Mouse (Mus musculus) forebrain, embryonic 14.5 days (tissue): ENCODE results near the gene N4bp1. TPM values are rescaled to one million over a fixed set of nuclear protein-coding genes. Genes with fewer than 3 reads are reported as not detected.

Experiments
- ATAC-seq: fragments of 200-750 bp; cut with Nextera tagmentation; 2 replicates; pipeline ENCODE4 v1.8.0; 2017; ENCODE audit warnings: mild to moderate bottlenecking, moderate library complexity
- DNase-seq: peaks from one replicate; pipeline ENCODE4 v3.0.0-alpha.2; 2015; ENCODE audit warnings: low spot score
- H3K27ac ChIP-seq: fragments of 300-500 bp; sonication (generic); 2 replicates; pipeline ENCODE4 v1.5.1; 2014; ENCODE audit warnings: low read depth, mild to moderate bottlenecking, control low read depth, low read length, moderate library complexity
- H3K27me3 ChIP-seq: fragments of 300-500 bp; sonication (generic); replicated peaks from 2 replicates; pipeline ENCODE4 v1.6.1; 2014; ENCODE audit warnings: low read length, control low read depth, mixed read lengths; ENCODE audit not compliant: control insufficient read depth, insufficient read depth
- H3K36me3 ChIP-seq: fragments of 300-500 bp; sonication (generic); 2 replicates; pipeline ENCODE4 v1.6.1; 2014; ENCODE audit warnings: low read length, control low read depth; ENCODE audit not compliant: control insufficient read depth, insufficient read depth
- H3K4me1 ChIP-seq: fragments of 300-500 bp; sonication (generic); 2 replicates; pipeline ENCODE4 v1.6.1; 2014; ENCODE audit warnings: antibody characterized with exemption, low read length, control low read depth; ENCODE audit not compliant: control insufficient read depth, insufficient read depth
- H3K4me2 ChIP-seq: fragments of 300-500 bp; sonication (generic); 2 replicates; pipeline ENCODE4 v1.6.1; 2014; ENCODE audit warnings: mild to moderate bottlenecking, control low read depth, low read length
- H3K4me3 ChIP-seq: fragments of 300-500 bp; sonication (generic); 2 replicates; pipeline ENCODE4 v1.5.1; 2014; ENCODE audit warnings: low read depth, low read length, control low read depth
- H3K9ac ChIP-seq: fragments of 300-500 bp; sonication (generic); 2 replicates; pipeline ENCODE4 v1.6.1; 2014; ENCODE audit warnings: mild to moderate bottlenecking, low read length, control low read depth, moderate library complexity
- H3K9me3 ChIP-seq: fragments of 300-500 bp; sonication (generic); replicated peaks from 2 replicates; pipeline ENCODE4 v1.6.1; 2016; ENCODE audit warnings: low read length, control low read depth, mixed read lengths; ENCODE audit not compliant: control insufficient read depth
- WGBS: fragments of 180-500 bp; shearing (Covaris S2); extraction: QIAGEN DNeasy Blood & Tissue Kit; methylation state at CpG from one replicate; pipeline ENCODE4 v1.1.7; 2014; 5-methylcytosine and 5-hydroxymethylcytosine counted together
- polyA plus RNA-seq: library from polyadenylated mRNA; unstranded; fragments of >200 nt; fragmentation: Nextera tagmentation; extraction: Ambion mirVana; gene quantifications from 2 replicates; pipeline ENCODE4 v1.2.1, GENCODE M21; 2014

N4bp1 gene
- polyA plus RNA-seq, 1 experiment from 2014 or later = 8.3 TPM

DNA sequence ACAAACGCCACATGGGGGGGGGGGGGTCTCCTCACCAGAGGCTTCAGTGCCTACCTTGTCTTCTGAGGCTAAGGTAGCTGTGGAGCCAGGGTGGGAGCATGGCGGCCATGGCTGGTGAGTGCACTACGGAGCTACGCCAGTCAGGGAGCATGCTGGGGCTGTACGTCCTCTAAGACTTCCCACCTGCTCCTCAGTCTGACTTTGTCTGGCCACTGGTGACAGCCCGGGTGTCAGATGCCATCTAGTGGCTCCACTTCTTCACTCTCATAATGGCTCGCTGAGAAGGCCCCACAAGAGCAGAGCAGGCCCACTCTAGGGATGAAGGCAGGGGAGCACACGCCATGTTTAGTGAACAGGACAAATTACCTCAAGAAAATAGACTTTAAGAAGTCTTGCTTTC is 41.2 kb downstream of the N4bp1 start:
- Histone ChIP-seq H3K27me3 (no peaks in the 10 kb centered on the region), H3K4me2 (no peak overlapping the region), H3K36me3 (peaks cover 64% of the 10 kb centered on the region), H3K9ac (no peak overlapping the region), H3K9me3 (no peaks in the 10 kb centered on the region), H3K4me1 (no peaks in the 10 kb centered on the region), H3K4me3 (no peak overlapping the region), H3K27ac (no peak overlapping the region)
- DNase-seq (peak; percentile 48), ATAC-seq (peak; percentile 44; the same call in 1 of the 2 replicates)
- 66% methylated on average over 8 of the region's 8 CpGs for WGBS

DNA sequence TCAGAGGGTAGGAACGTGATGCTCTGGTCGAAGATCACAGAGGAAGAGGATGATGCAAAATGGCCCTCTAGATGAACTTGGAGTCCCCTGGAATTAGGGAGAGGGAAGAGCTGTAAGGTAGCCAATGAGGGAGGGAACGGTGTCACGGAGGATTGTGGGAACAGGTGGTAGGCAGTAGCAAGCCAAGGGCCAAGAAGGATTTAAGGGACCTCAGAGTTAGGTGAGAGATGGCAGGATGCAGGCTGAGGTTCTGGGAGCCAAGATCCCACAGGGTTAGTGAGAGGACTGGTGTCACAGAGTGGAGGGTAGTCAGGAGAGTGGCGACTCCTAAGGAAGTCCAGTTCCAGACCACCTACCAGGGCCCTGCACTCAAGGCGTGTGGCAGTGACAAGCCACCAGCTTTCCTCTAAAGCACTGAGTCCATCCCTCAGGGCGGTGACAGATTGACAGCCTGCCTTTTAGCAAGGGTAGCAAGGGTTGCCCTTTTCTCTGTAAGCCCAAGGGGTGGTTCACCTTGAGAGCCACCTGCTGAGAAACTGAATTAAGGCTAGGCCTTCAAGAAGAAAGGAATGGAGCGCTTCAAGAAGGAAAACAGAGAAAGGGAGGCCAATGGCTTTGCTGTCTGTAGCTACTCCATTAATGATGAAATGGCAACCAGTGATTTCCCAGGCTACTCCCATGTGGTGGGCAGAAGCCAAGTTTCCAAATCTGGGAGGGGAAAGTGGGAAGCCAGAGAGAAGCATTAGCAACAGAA is 43.3 kb downstream of the N4bp1 start:
- peaks cover 48% of the 10 kb centered on the region for H3K36me3 ChIP-seq
- no peak for ATAC-seq
- DNase-seq = no peak
- H3K9ac ChIP-seq = no peak overlapping the region
- H3K4me3 ChIP-seq = no peak overlapping the region
- no peaks in the 10 kb centered on the region for H3K4me1 ChIP-seq
- WGBS = 80% methylated on average over 8 of the region's 8 CpGs
- H3K4me2 ChIP-seq = no peak overlapping the region
- no peaks in the 10 kb centered on the region for H3K9me3 ChIP-seq
- no peak overlapping the region for H3K27ac ChIP-seq
- no peaks in the 10 kb centered on the region for H3K27me3 ChIP-seq

DNA sequence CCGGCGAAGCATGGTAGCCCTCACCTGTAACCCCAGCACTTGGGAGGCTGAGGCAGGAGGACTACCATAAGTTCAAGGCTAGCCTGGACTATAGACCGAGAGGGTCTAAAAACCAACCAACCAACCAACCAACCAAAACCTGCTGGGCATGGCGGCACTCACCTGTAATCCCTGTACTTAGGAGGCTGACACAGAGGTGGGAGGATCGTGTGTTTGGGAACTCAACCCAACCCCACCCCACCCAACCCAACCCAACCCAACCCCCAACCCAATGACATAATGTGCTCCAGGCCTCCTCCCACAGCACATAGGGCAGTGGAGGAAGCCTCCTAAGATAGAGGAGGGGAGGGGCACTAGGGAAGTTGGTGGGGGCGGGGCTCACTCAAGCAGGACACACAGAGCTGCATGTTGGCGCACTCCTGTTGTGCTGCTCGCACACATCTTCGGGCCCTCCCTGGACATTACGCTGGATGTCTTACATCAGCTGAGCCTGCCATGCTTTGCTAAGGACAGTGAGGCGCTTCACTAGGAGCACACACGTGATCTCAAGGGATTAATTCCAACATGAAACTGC is 44.9 kb downstream of the N4bp1 start:
- ATAC-seq (no peak), DNase-seq (no peak)
- H3K9ac ChIP-seq = no peak overlapping the region
- no peaks in the 10 kb centered on the region for H3K4me1 ChIP-seq
- WGBS = 94% methylated on average over 12 of the region's 12 CpGs
- no peaks in the 10 kb centered on the region for H3K9me3 ChIP-seq
- no peaks in the 10 kb centered on the region for H3K27me3 ChIP-seq
- no peak overlapping the region for H3K4me2 ChIP-seq
- no peak overlapping the region for H3K27ac ChIP-seq
- no peak overlapping the region for H3K4me3 ChIP-seq
- H3K36me3 ChIP-seq = peaks cover 40% of the 10 kb centered on the region

DNA sequence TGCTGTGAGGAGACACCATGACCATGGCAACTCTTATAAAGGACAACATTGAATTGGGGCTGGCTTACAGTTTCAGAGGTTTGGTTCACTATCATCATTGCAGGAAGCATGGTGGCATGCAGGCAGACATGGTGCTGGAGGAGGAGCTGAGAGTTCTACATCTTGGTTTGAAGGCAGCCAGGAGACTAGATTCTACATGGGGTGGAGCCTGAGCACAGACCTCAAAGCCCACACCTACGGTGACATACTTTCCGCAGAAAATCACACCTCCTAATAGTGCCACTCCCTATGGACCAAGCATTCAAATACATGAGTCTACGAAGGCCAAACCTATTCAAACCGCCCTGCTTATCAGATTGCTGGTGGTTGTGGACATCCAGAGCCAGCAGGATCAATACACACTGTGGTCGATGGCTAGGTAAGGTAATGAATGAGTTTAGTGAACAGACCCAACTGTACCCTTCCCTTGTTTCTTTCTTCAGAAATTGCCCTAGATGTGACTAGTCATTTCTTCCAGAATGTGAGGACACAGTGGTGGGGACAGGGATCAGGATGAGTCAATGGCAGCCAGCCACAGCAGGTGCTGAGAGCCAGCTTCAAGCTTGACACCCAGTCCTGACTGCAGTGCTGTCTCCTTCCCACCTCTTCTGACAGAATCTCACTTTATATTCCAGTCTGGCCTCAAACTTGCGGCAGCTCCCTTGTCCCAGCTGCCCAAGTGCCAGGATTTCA is 46.2 kb downstream of the N4bp1 start:
- no peak for ATAC-seq
- no peak overlapping the region for H3K4me2 ChIP-seq
- 92% methylated on average over 6 of the region's 6 CpGs for WGBS

DNA sequence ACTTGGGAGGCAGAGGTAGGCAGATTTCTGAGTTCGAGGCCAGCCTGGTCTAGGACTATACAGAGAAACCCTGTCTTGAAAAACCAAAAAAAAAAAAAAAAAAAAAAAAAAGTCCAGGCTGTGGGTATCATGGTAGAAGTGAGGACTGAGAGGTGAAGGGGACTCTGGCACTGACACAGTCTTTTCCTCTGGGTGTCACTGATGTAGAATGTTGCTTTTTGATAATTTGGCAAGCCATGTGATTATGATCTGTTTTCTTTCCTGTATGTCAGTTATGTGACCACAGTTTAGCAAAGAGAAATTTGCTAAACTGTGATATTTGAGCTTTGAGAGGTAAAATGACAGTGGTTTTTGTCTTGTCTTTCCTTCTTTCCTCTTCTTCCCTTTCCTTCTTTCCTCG is 47.8 kb downstream of the N4bp1 start:
- 85% methylated on average over 2 of the region's 2 CpGs for WGBS

More for the DNA sequence above, 46.2 kb downstream of the N4bp1 start:
- H3K9ac ChIP-seq = no peak overlapping the region
- no peak overlapping the region for H3K4me3 ChIP-seq
- H3K4me1 ChIP-seq = no peaks in the 10 kb centered on the region
- no peak overlapping the region for H3K27ac ChIP-seq
- H3K9me3 ChIP-seq = no peaks in the 10 kb centered on the region
- peaks cover 30% of the 10 kb centered on the region for H3K36me3 ChIP-seq
- DNase-seq = no peak
- H3K27me3 ChIP-seq = no peaks in the 10 kb centered on the region

DNA sequence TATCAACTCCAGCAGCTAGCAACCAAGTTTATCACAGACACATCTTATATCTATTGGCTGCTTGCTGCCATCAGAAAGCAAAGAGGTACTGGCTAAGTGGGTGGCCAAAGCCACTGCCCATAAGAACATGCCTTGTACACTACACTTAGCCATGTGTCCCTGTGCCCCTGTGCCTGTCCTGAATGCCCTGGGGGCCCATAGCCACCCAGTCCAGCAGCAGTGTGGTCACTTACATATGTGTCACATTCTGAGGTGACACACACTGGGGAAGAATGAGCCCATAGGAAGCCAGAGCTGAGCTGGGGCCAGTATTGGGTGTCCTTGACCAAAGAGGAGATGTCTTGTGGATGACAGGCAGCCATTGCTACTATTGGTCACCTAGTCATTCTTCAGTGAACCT is 49.2 kb downstream of the N4bp1 start:
- Histone ChIP-seq H3K4me2 (no peak overlapping the region), H3K4me3 (no peak overlapping the region), H3K27ac (no peak overlapping the region), H3K27me3 (no peaks in the 10 kb centered on the region), H3K9ac (no peak overlapping the region), H3K4me1 (no peaks in the 10 kb centered on the region), H3K36me3 (peaks cover under 1% of the 10 kb centered on the region; the same call in 1 of the 2 replicates), H3K9me3 (no peaks in the 10 kb centered on the region)
- DNase-seq (no peak), ATAC-seq (no peak)

More for the DNA sequence above, 47.8 kb downstream of the N4bp1 start:
- DNase-seq (no peak), ATAC-seq (no peak)
- Histone ChIP-seq H3K27me3 (no peaks in the 10 kb centered on the region), H3K36me3 (peaks cover 14% of the 10 kb centered on the region), H3K4me1 (no peaks in the 10 kb centered on the region), H3K9me3 (no peaks in the 10 kb centered on the region), H3K27ac (no peak overlapping the region), H3K4me2 (no peak overlapping the region), H3K4me3 (no peak overlapping the region), H3K9ac (no peak overlapping the region)

DNA sequence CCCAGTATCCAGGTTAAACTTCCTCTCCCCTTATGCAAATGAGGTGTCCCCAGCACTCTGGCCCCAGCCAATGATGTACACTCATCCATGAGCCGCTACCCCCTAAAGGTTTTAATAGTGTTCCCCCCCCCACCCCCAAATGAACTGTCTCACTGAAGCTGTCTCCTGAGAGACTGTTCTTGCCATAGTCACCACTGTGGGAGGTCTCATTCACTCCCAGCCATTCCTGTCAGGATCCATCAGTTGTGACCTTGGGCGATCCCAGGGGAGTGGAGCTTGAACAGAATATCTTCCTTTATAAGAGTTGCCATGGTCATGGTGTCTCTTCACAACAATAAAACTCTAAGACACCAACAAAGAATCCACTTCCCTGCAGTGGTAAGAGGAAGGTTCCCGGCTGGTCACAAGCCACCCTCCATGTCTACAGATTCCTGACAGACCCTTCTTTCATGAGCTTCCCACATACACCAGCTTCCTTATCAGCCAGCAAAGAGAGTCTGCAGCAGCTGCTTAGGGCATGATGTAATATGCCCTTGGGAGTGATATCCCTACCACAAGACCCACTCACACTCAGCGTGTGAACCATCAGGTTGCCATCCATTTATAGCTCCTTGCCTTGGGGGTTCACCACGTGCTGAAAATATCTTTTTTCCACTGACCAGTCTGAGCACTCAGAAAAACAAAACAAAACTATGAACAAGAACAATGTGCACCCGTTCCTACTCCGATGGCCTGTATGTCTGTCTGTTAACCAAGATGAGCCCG is 50.4 kb downstream of the N4bp1 start:
- Histone ChIP-seq H3K4me2 (no peak overlapping the region), H3K9ac (no peak overlapping the region), H3K4me1 (no peaks in the 10 kb centered on the region), H3K9me3 (no peaks in the 10 kb centered on the region), H3K27me3 (no peaks in the 10 kb centered on the region), H3K36me3 (no peaks in the 10 kb centered on the region; the same call in 1 of the 2 replicates), H3K27ac (no peak overlapping the region), H3K4me3 (no peak overlapping the region)
- ATAC-seq = no peak
- WGBS = 94% methylated on average over 8 of the region's 8 CpGs
- DNase-seq = no peak

DNA sequence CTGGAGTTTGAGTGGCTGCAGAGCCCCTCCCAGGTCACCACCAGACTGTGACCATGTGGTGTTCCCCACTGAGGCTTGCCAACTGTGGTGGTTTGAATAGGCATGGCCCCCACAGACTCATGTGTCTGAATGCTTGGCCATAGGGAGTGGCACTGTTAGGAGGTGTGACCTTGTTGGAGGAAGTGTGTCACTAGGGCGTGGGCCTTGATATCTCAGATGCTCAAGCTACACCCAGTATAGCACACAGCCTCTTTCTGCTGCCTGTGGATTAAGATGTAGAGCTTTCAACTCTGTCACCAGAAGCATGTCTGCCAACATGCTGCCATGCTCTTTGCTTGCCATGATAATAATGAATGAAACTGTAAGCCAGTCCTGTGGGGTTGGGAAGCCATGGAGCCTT is 51.1 kb downstream of the N4bp1 start:
- ATAC-seq (no peak), DNase-seq (no peak)
- H3K4me2 ChIP-seq = no peak overlapping the region
- no peak overlapping the region for H3K4me3 ChIP-seq
- no peaks in the 10 kb centered on the region for H3K27me3 ChIP-seq
- H3K9me3 ChIP-seq = no peaks in the 10 kb centered on the region
- no peak overlapping the region for H3K27ac ChIP-seq
- no peaks in the 10 kb centered on the region for H3K4me1 ChIP-seq
- WGBS = 86% methylated on average over 1 of the region's 1 CpGs
- no peaks in the 10 kb centered on the region; the same call in 1 of the 2 replicates for H3K36me3 ChIP-seq
- no peak overlapping the region for H3K9ac ChIP-seq
